In genomic region chr2:4556188-4556587, GRCm38 (mm10) we compare ENCODE assay signal across 10 mouse cellular contexts.
DNase-seq lines count a peak whose midpoint lies in the region; ATAC-seq and TF ChIP-seq lines count a peak whose summit lies in the region.
"Had no signal": no experiment of that assay in that cellular context is flagged by ENCODE, and none has a peak within 500 bp of the region (broad histone marks: within the 10 kb centered on the region; RNA-seq: fewer than 3 reads in every experiment).

No protein-coding gene starts in this region.

- 67% methylated on average over 10 of the region's 10 CpGs for WGBS in heart, embryonic 10.5 days
- 37% methylated on average over 10 of the region's 10 CpGs for WGBS in midbrain, embryonic 11.5 days
- 19% methylated on average over 10 of the region's 10 CpGs for WGBS in midbrain, embryonic 16.5 days
- WGBS in limb, embryonic 10.5 days = 31% methylated on average over 10 of the region's 10 CpGs
- WGBS in stomach, postnatal 0 days = 77% methylated on average over 10 of the region's 10 CpGs

- no peak overlapping the region for H3K4me3 ChIP-seq in heart, embryonic 10.5 days
- no peak overlapping the region for H3K4me3 ChIP-seq in midbrain, embryonic 11.5 days (ENCODE audit: low read depth, low read length)
- no peak overlapping the region for H3K4me3 ChIP-seq in midbrain, embryonic 16.5 days (ENCODE audit: low read depth, low read length)
- no peak overlapping the region for H3K4me3 ChIP-seq in limb, embryonic 10.5 days
- no peak overlapping the region for H3K4me3 ChIP-seq in stomach, postnatal 0 days (ENCODE audit: low read depth, low read length)

- no peaks in the 10 kb centered on the region for H3K27me3 ChIP-seq in heart, embryonic 10.5 days (ENCODE audit: insufficient read depth, poor library complexity, severe bottlenecking)
- no peaks in the 10 kb centered on the region for H3K27me3 ChIP-seq in midbrain, embryonic 11.5 days (ENCODE audit: control insufficient read depth, insufficient read depth, low read length)
- H3K27me3 ChIP-seq in midbrain, embryonic 16.5 days (ENCODE audit: control insufficient read depth, insufficient read depth, low read depth, low read length) = no peaks in the 10 kb centered on the region
- H3K27me3 ChIP-seq in limb, embryonic 10.5 days (ENCODE audit: low read depth, poor library complexity, severe bottlenecking) = no peaks in the 10 kb centered on the region
- H3K27me3 ChIP-seq in stomach, postnatal 0 days (ENCODE audit: control insufficient read depth, insufficient read depth, low read length) = no peaks in the 10 kb centered on the region

- intact Hi-C loops in heart, postnatal 25 days (cut with DNase I) = loop anchor here (2.0 to 5.0 kb wide), 2 partner anchors 13 to 54 kb away; no protein-coding TSS in a partner anchor

- no peak overlapping the region for H3K4me2 ChIP-seq in midbrain, embryonic 11.5 days
- no peak overlapping the region for H3K4me2 ChIP-seq in midbrain, embryonic 16.5 days (ENCODE audit: low read length)
- H3K4me2 ChIP-seq in stomach, postnatal 0 days (replicated peaks; ENCODE audit: low read depth) = no peak overlapping the region

- peaks cover 53% of the 10 kb centered on the region for H3K4me1 ChIP-seq in heart, embryonic 10.5 days
- H3K4me1 ChIP-seq in midbrain, embryonic 11.5 days (ENCODE audit: control insufficient read depth, insufficient read depth, low read length) = peaks cover 41% of the 10 kb centered on the region
- peaks cover 38% of the 10 kb centered on the region for H3K4me1 ChIP-seq in midbrain, embryonic 16.5 days (ENCODE audit: control insufficient read depth, insufficient read depth, low read length)
- peaks cover 75% of the 10 kb centered on the region for H3K4me1 ChIP-seq in limb, embryonic 10.5 days
- peaks cover 14% of the 10 kb centered on the region; the same call in 1 of the 2 replicates for H3K4me1 ChIP-seq in stomach, postnatal 0 days (replicated peaks; ENCODE audit: control insufficient read depth, insufficient read depth)

- ATAC-seq in midbrain, embryonic 11.5 days (ENCODE audit: low FRiP score) = no peak
- ATAC-seq in midbrain, embryonic 16.5 days = no peak
- ATAC-seq in stomach, postnatal 0 days (ENCODE audit: low FRiP score, low TSS enrichment) = no peak
- no peak for ATAC-seq in monocyte, adult 5-6 weeks (replicated peaks; ENCODE audit: insufficient number of reproducible peaks, low FRiP score, low TSS enrichment, poor library complexity, severe bottlenecking)

- H3K27ac ChIP-seq in heart, embryonic 10.5 days = peak overlapping the region; percentile 23; the same call in 1 of the 2 replicates
- peak overlapping the region; percentile 20; the same call in 1 of the 2 replicates for H3K27ac ChIP-seq in midbrain, embryonic 11.5 days (ENCODE audit: low read depth, low read length)
- no peak overlapping the region; the same call in 1 of the 2 replicates for H3K27ac ChIP-seq in midbrain, embryonic 16.5 days (ENCODE audit: low read length)
- peak overlapping the region; percentile 92 for H3K27ac ChIP-seq in limb, embryonic 10.5 days
- H3K27ac ChIP-seq in stomach, postnatal 0 days (replicated peaks) = peak overlapping the region; percentile 69; the same call in 1 of the 2 replicates

- no peak for DNase-seq in heart, embryonic 10.5 days (ENCODE audit: low spot score)
- no peak for DNase-seq in heart, postnatal 25 days (ENCODE audit: low spot score)
- no peak for DNase-seq in midbrain, embryonic 11.5 days (ENCODE audit: low spot score, missing footprints)
- DNase-seq in limb, embryonic 10.5 days (ENCODE audit: low spot score) = peak; percentile 66
- no peak for DNase-seq in stomach, postnatal 0 days (ENCODE audit: low spot score)
- DNase-seq in adipocyte (ENCODE audit: low spot score) = no peak
- DNase-seq: lung, adult 2 months; right cerebral cortex, adult 18-20 months had no signal

- no peak for TF ChIP-seq EP300 in stomach, postnatal 0 days (optimal IDR thresholded peaks at IDR 0.05)

- no peaks in the 10 kb centered on the region for H3K9me3 ChIP-seq in heart, embryonic 10.5 days
- H3K9me3 ChIP-seq in midbrain, embryonic 11.5 days (ENCODE audit: control insufficient read depth, low read length) = no peaks in the 10 kb centered on the region
- H3K9me3 ChIP-seq in midbrain, embryonic 16.5 days (replicated peaks; ENCODE audit: control insufficient read depth, low read length, poor library complexity, severe bottlenecking) = no peaks in the 10 kb centered on the region
- H3K9me3 ChIP-seq in limb, embryonic 10.5 days (replicated peaks) = no peaks in the 10 kb centered on the region
- no peaks in the 10 kb centered on the region for H3K9me3 ChIP-seq in stomach, postnatal 0 days (ENCODE audit: control insufficient read depth, low read length)

- H3K36me3 ChIP-seq in heart, embryonic 10.5 days = peaks cover 4% of the 10 kb centered on the region
- H3K36me3 ChIP-seq in midbrain, embryonic 11.5 days (ENCODE audit: control insufficient read depth, insufficient read depth, low read length) = no peaks in the 10 kb centered on the region
- H3K36me3 ChIP-seq in midbrain, embryonic 16.5 days (ENCODE audit: control insufficient read depth, insufficient read depth, low read length) = no peaks in the 10 kb centered on the region
- peaks cover 25% of the 10 kb centered on the region for H3K36me3 ChIP-seq in limb, embryonic 10.5 days
- H3K36me3 ChIP-seq in stomach, postnatal 0 days (ENCODE audit: control insufficient read depth, insufficient read depth, low read length) = no peaks in the 10 kb centered on the region

- H3K9ac ChIP-seq in midbrain, embryonic 11.5 days (ENCODE audit: low read length) = no peak overlapping the region
- H3K9ac ChIP-seq in midbrain, embryonic 16.5 days (ENCODE audit: low read depth, low read length) = no peak overlapping the region
- H3K9ac ChIP-seq in stomach, postnatal 0 days (ENCODE audit: low read length) = no peak overlapping the region

- TF ChIP-seq CTCF in stomach, postnatal 0 days (IDR thresholded peaks at IDR 0.05; ENCODE audit: low read depth) = no peak
